8 mouse cellular contexts compared by ENCODE assay signal in genomic region chrX:73967177-73968075, GRCm38 (mm10). TPM values are rescaled to one million over a fixed set of nuclear protein-coding genes. Genes with fewer than 3 reads are reported as not detected.
DNase-seq lines count a peak whose midpoint lies in the region; ATAC-seq and TF ChIP-seq lines count a peak whose summit lies in the region.

No protein-coding gene starts in this region.

- no peak for TF ChIP-seq POLR2A in ES-Bruce4 (IDR thresholded peaks at IDR 0.05; ENCODE audit: insufficient read depth, low read length)
- peak; percentile 58 for TF ChIP-seq POLR2A in lung, adult 2 months (IDR thresholded peaks at IDR 0.05; ENCODE audit: borderline replicate concordance, extremely low read depth, low read depth, low read length)

- 31% methylated on average over 58 of the region's 60 CpGs for WGBS in forebrain, embryonic 14.5 days
- WGBS in lung, adult 2 months: 23% methylated on average over 59 of the region's 60 CpGs

- H3K9me3 ChIP-seq in ES-Bruce4 (replicated peaks; ENCODE audit: control insufficient read depth, insufficient read depth, low read length, poor library complexity, severe bottlenecking): no peaks in the 10 kb centered on the region
- no peaks in the 10 kb centered on the region for H3K9me3 ChIP-seq in forebrain, embryonic 14.5 days (replicated peaks; ENCODE audit: control insufficient read depth, low read length)

- peaks cover 5% of the 10 kb centered on the region for H3K36me3 ChIP-seq in ES-Bruce4 (ENCODE audit: control insufficient read depth, insufficient read depth, low read length, poor library complexity, severe bottlenecking)
- H3K36me3 ChIP-seq in forebrain, embryonic 14.5 days (ENCODE audit: control insufficient read depth, insufficient read depth, low read length): no peaks in the 10 kb centered on the region; the same call in 1 of the 2 replicates

- peak overlapping the region; percentile 66 for H3K4me2 ChIP-seq in forebrain, embryonic 14.5 days (ENCODE audit: low read length)

- peak overlapping the region; percentile 96 for H3K9ac ChIP-seq in ES-Bruce4 (ENCODE audit: low read depth, poor library complexity, severe bottlenecking)
- H3K9ac ChIP-seq in forebrain, embryonic 14.5 days (ENCODE audit: low read length): peak overlapping the region; percentile 63

- TF ChIP-seq CTCF in ES-Bruce4 (IDR thresholded peaks at IDR 0.05; ENCODE audit: low read depth, low read length): no peak
- TF ChIP-seq CTCF in lung, adult 2 months (IDR thresholded peaks at IDR 0.05; ENCODE audit: insufficient read depth, low read length): no peak

- H3K4me3 ChIP-seq in ES-Bruce4 (ENCODE audit: low read depth, low read length): peak overlapping the region; percentile 99
- H3K4me3 ChIP-seq in forebrain, embryonic 14.5 days (ENCODE audit: low read depth, low read length): peak overlapping the region; percentile 62
- H3K4me3 ChIP-seq in lung, adult 2 months (replicated peaks; ENCODE audit: extremely low read depth, low read depth, low read length): peak overlapping the region; percentile 79

- no peaks in the 10 kb centered on the region for H3K4me1 ChIP-seq in ES-Bruce4 (ENCODE audit: control insufficient read depth, insufficient read depth, low read length)
- H3K4me1 ChIP-seq in forebrain, embryonic 14.5 days (ENCODE audit: control insufficient read depth, insufficient read depth, low read length): peaks cover 11% of the 10 kb centered on the region; the same call in 1 of the 2 replicates
- H3K4me1 ChIP-seq in lung, adult 2 months (ENCODE audit: control insufficient read depth, insufficient read depth, low read length): peaks cover 8% of the 10 kb centered on the region

- peak overlapping the region; percentile 97 for H3K27ac ChIP-seq in ES-Bruce4 (ENCODE audit: insufficient read depth, low read length)
- peak overlapping the region; percentile 98 for H3K27ac ChIP-seq in forebrain, embryonic 14.5 days (ENCODE audit: low read depth, low read length)

- peak; percentile 96 for DNase-seq in forebrain, embryonic 14.5 days (ENCODE audit: low spot score)
- DNase-seq in heart, postnatal 14 days: peak; percentile 85
- DNase-seq in layer of hippocampus, adult 18-20 months (ENCODE audit: low spot score in 2 of 2): peak; percentile 84 to 92
- DNase-seq in lung, adult 2 months: peak; percentile 84
- DNase-seq in thymus, adult 18-20 months: peak; percentile 74 to 83

- intact Hi-C loops in heart, postnatal 14 days (cut with DNase I): loop anchor here (5.0 to 10.0 kb wide), 3 partner anchors 55 to 447 kb away; partner anchors contain the start of gene Irak1

- no peaks in the 10 kb centered on the region for H3K27me3 ChIP-seq in ES-Bruce4 (ENCODE audit: control insufficient read depth, insufficient read depth, low read length, poor library complexity, severe bottlenecking)
- no peaks in the 10 kb centered on the region for H3K27me3 ChIP-seq in forebrain, embryonic 14.5 days (replicated peaks; ENCODE audit: control insufficient read depth, insufficient read depth, low read length)

- peak; percentile 77 for ATAC-seq in cerebellum, adult (ENCODE audit: insufficient number of reproducible peaks, low FRiP score, low TSS enrichment)
- ATAC-seq in forebrain, embryonic 14.5 days: peak; percentile 89
- peak; percentile 70 for ATAC-seq in neutrophil, adult 5-6 weeks (ENCODE audit: extremely low read depth, insufficient number of reproducible peaks, low FRiP score, poor library complexity, severe bottlenecking)

- no peak for TF ChIP-seq EP300 in ES-Bruce4 (IDR thresholded peaks at IDR 0.05; ENCODE audit: insufficient read depth, low read depth, low read length)

RNA-seq across cellular contexts. Expression of gene Hcfc1, which starts 1.3 kb away (rescaled TPM):
- polyA plus RNA-seq in ES-Bruce4 (2011; ENCODE audit: insufficient read depth, insufficient read length, low read depth, missing spikeins): 91.4 and 96.4 TPM in 2 replicates
- polyA plus RNA-seq in forebrain, embryonic 14.5 days (2014; fragmentation: Nextera tagmentation; extraction: Ambion mirVana): 58.3 and 61.1 TPM in 2 replicates
- 10 to 100 TPM; 46.5 to 49.8 TPM for total RNA-seq in heart, postnatal 14 days (2021)
- 10 to 100 TPM; 71.8 to 73.2 TPM for total RNA-seq in layer of hippocampus, adult 18-20 months (2021)
- 61.4 and 62.6 TPM in 2 replicates for polyA plus RNA-seq in lung, adult 2 months (2012; rRNA removed)
- 41.7 and 41.9 TPM in 2 replicates for total RNA-seq in neutrophil, adult 5-6 weeks (2017)

RNA-seq across cellular contexts. Expression of gene Renbp, which starts 36.8 kb away (rescaled TPM):
- polyA plus RNA-seq in ES-Bruce4 (2011; ENCODE audit: insufficient read depth, insufficient read length, low read depth, missing spikeins): 79.7 and 84.6 TPM in 2 replicates
- 8.9 and 9.3 TPM in 2 replicates for polyA plus RNA-seq in forebrain, embryonic 14.5 days (2014; fragmentation: Nextera tagmentation; extraction: Ambion mirVana)
- total RNA-seq in heart, postnatal 14 days (2021): 10 to 100 TPM in 1 of 2 experiments, 1 to 10 TPM in 1; 8.2 to 10.1 TPM
- 1 to 10 TPM; 5.4 to 5.5 TPM for total RNA-seq in layer of hippocampus, adult 18-20 months (2021)
- polyA plus RNA-seq in lung, adult 2 months (2012; rRNA removed): 37.5 and 42.3 TPM in 2 replicates
- total RNA-seq in neutrophil, adult 5-6 weeks (2017): 6.5 and 7.0 TPM in 2 replicates

RNA-seq across cellular contexts. Expression of gene Naa10, which starts 45.7 kb away (rescaled TPM):
- 77.1 and 87.9 TPM in 2 replicates for polyA plus RNA-seq in ES-Bruce4 (2011; ENCODE audit: insufficient read depth, insufficient read length, low read depth, missing spikeins)
- 104 TPM in 2 replicates for polyA plus RNA-seq in forebrain, embryonic 14.5 days (2014; fragmentation: Nextera tagmentation; extraction: Ambion mirVana)
- total RNA-seq in heart, postnatal 14 days (2021): 10 to 100 TPM; 54.3 to 59.5 TPM
- total RNA-seq in layer of hippocampus, adult 18-20 months (2021): 10 to 100 TPM; 57.7 to 61.3 TPM
- 33.3 and 42.6 TPM in 2 replicates for polyA plus RNA-seq in lung, adult 2 months (2012; rRNA removed)
- 46.7 TPM in 2 replicates for total RNA-seq in neutrophil, adult 5-6 weeks (2017)

RNA-seq across cellular contexts. Expression of gene Arhgap4, which starts 45.8 kb away (rescaled TPM):
- polyA plus RNA-seq in ES-Bruce4 (2011; ENCODE audit: insufficient read depth, insufficient read length, low read depth, missing spikeins): 3.5 and 4.7 TPM in 2 replicates
- polyA plus RNA-seq in forebrain, embryonic 14.5 days (2014; fragmentation: Nextera tagmentation; extraction: Ambion mirVana): 1.3 and 2.0 TPM in 2 replicates
- 1 to 10 TPM; 2.0 to 4.0 TPM for total RNA-seq in heart, postnatal 14 days (2021)
- total RNA-seq in layer of hippocampus, adult 18-20 months (2021): 1 to 10 TPM; 4.3 to 4.4 TPM
- 27.8 and 39.0 TPM in 2 replicates for polyA plus RNA-seq in lung, adult 2 months (2012; rRNA removed)
- total RNA-seq in neutrophil, adult 5-6 weeks (2017): 358 and 362 TPM in 2 replicates

RNA-seq across cellular contexts. Expression of gene Irak1, which starts 56.3 kb away (rescaled TPM):
- polyA plus RNA-seq in ES-Bruce4 (2011; ENCODE audit: insufficient read depth, insufficient read length, low read depth, missing spikeins): 35.1 and 35.4 TPM in 2 replicates
- polyA plus RNA-seq in forebrain, embryonic 14.5 days (2014; fragmentation: Nextera tagmentation; extraction: Ambion mirVana): 22.9 and 23.7 TPM in 2 replicates
- 10 to 100 TPM; 54.5 to 55.6 TPM for total RNA-seq in heart, postnatal 14 days (2021)
- total RNA-seq in layer of hippocampus, adult 18-20 months (2021): 10 to 100 TPM; 50.1 to 55.4 TPM
- polyA plus RNA-seq in lung, adult 2 months (2012; rRNA removed): 152 and 177 TPM in 2 replicates
- 78.7 and 79.5 TPM in 2 replicates for total RNA-seq in neutrophil, adult 5-6 weeks (2017)

Comparison
In these comparisons a context has a peak if more than half of its experiments do, and no peak if none do; other contexts are left out.
1. Peak in every context shown above with its lines: DNase-seq, ATAC-seq, H3K4me3 ChIP-seq and H3K27ac ChIP-seq.